Mouse (Mus musculus): ENCODE data around the gene Brat1. TPM values are rescaled to one million over a fixed set of nuclear protein-coding genes. Genes with fewer than 3 reads are reported as not detected.
A peak's percentile ranks its signal among the peaks of the same experiment; 100 is the strongest.

Brat1 gene
- polyA plus RNA-seq, 1 experiment from 2014 or later = 21.8 TPM

GRCm38 (mm10) chr5:140758864-140759263 lies 54.1 kb downstream of the Brat1 start:
- Histone ChIP-seq H3K36me3 (peaks cover 56% of the 10 kb centered on the region), H3K27me3 (ENCODE audit: low read depth, poor library complexity, severe bottlenecking) (no peaks in the 10 kb centered on the region), H3K4me3 (no peak overlapping the region), H3K4me1 (0 out of 2 replicates have a peak, but pooled peaks cover 4% of the 10 kb centered on the region), H3K9me3 (replicated peaks) (no peaks in the 10 kb centered on the region), H3K27ac (no peak overlapping the region)
- no peak for DNase-seq (ENCODE audit: low spot score)
- WGBS = 86% methylated on average over 8 of the region's 8 CpGs

- Histone ChIP-seq H3K36me3 (peaks cover 55% of the 10 kb centered on the region), H3K4me3 (no peak overlapping the region), H3K9me3 (replicated peaks) (no peaks in the 10 kb centered on the region), H3K27me3 (ENCODE audit: low read depth, poor library complexity, severe bottlenecking) (no peaks in the 10 kb centered on the region), H3K27ac (no peak overlapping the region), H3K4me1 (peaks cover under 1% of the 10 kb centered on the region)
- 92% methylated on average over 4 of the region's 4 CpGs for WGBS
- no peak for DNase-seq (ENCODE audit: low spot score)
These were observed 57.7 kb downstream of the Brat1 start for GRCm38 (mm10) chr5:140762540-140762939.

- H3K27me3 ChIP-seq (ENCODE audit: low read depth, poor library complexity, severe bottlenecking) = no peaks in the 10 kb centered on the region
- WGBS = 70% methylated on average over 6 of the region's 6 CpGs
- H3K9me3 ChIP-seq (replicated peaks) = no peaks in the 10 kb centered on the region
- H3K27ac ChIP-seq = peak overlapping the region; percentile 46; the same call in 1 of the 2 replicates
- peaks cover 34% of the 10 kb centered on the region for H3K36me3 ChIP-seq
- peaks cover 15% of the 10 kb centered on the region for H3K4me1 ChIP-seq
- DNase-seq (ENCODE audit: low spot score) = no peak
- H3K4me3 ChIP-seq = no peak overlapping the region
These were observed 60.3 kb downstream of the Brat1 start for GRCm38 (mm10) chr5:140764921-140765613.

- Histone ChIP-seq H3K36me3 (peaks cover 20% of the 10 kb centered on the region), H3K4me3 (no peak overlapping the region), H3K4me1 (peaks cover 21% of the 10 kb centered on the region), H3K27me3 (ENCODE audit: low read depth, poor library complexity, severe bottlenecking) (no peaks in the 10 kb centered on the region), H3K27ac (no peak overlapping the region), H3K9me3 (replicated peaks) (no peaks in the 10 kb centered on the region)
- 93% methylated on average over 4 of the region's 4 CpGs for WGBS
- no peak for DNase-seq (ENCODE audit: low spot score)
These were observed 61.8 kb downstream of the Brat1 start for GRCm38 (mm10) chr5:140766566-140766965.

GRCm38 (mm10) chr5:140767704-140768141 lies 62.9 kb downstream of the Brat1 start:
- Histone ChIP-seq H3K4me1 (peaks cover 32% of the 10 kb centered on the region), H3K27ac (peak overlapping the region; percentile 71), H3K9me3 (replicated peaks) (no peaks in the 10 kb centered on the region), H3K36me3 (peaks cover 10% of the 10 kb centered on the region), H3K4me3 (no peak overlapping the region), H3K27me3 (ENCODE audit: low read depth, poor library complexity, severe bottlenecking) (no peaks in the 10 kb centered on the region)
- 68% methylated on average over 9 of the region's 9 CpGs for whole genome bisulfite sequencing
- no peak for DNase-seq (ENCODE audit: low spot score)

GRCm38 (mm10) chr5:140768333-140768732 lies 63.5 kb downstream of the Brat1 start:
- Histone ChIP-seq H3K4me1 (peaks cover 32% of the 10 kb centered on the region), H3K27me3 (ENCODE audit: low read depth, poor library complexity, severe bottlenecking) (no peaks in the 10 kb centered on the region), H3K36me3 (peaks cover 11% of the 10 kb centered on the region), H3K27ac (peak overlapping the region; percentile 71; the same call in 1 of the 2 replicates), H3K9me3 (replicated peaks) (no peaks in the 10 kb centered on the region), H3K4me3 (no peak overlapping the region)
- 92% methylated on average over 5 of the region's 5 CpGs for WGBS
- no peak for DNase-seq (ENCODE audit: low spot score)

Other genes with a start within 250 kb of the Brat1 start
- 20.7 and 20.9 TPM in 2 replicates for gene Chst12, start 199.5 kb upstream of the Brat1 start, polyA plus RNA-seq (2016; fragmentation: Nextera tagmentation; extraction: Ambion mirVana)
- gene Grifin, start 139.9 kb upstream of the Brat1 start, polyA plus RNA-seq (2016; fragmentation: Nextera tagmentation; extraction: Ambion mirVana) = not detected in 2 replicates
- 4.3 and 5.8 TPM in 2 replicates for gene Lfng, start 97.7 kb upstream of the Brat1 start, polyA plus RNA-seq (2016; fragmentation: Nextera tagmentation; extraction: Ambion mirVana)
- 36.6 and 47.0 TPM in 2 replicates for gene Ttyh3, start 56.0 kb upstream of the Brat1 start, polyA plus RNA-seq (2016; fragmentation: Nextera tagmentation; extraction: Ambion mirVana)
- gene Iqce, start 2.6 kb upstream of the Brat1 start, polyA plus RNA-seq (2016; fragmentation: Nextera tagmentation; extraction: Ambion mirVana) = 24.2 and 24.9 TPM in 2 replicates
- gene Amz1, start 19.1 kb downstream of the Brat1 start, polyA plus RNA-seq (2016; fragmentation: Nextera tagmentation; extraction: Ambion mirVana) = 0.88 and 1.1 TPM in 2 replicates
- 13.4 and 18.8 TPM in 2 replicates for gene Gna12, start 125.4 kb downstream of the Brat1 start, polyA plus RNA-seq (2016; fragmentation: Nextera tagmentation; extraction: Ambion mirVana)